Mouse (Mus musculus): ENCODE data around the gene Lrpprc. TPM values are rescaled to one million over a fixed set of nuclear protein-coding genes. Genes with fewer than 3 reads are reported as not detected.

Lrpprc gene
- 50.7 and 51.1 TPM in 2 replicates for polyA plus RNA-seq (2014; fragmentation: Nextera tagmentation; extraction: Ambion mirVana)

DNA sequence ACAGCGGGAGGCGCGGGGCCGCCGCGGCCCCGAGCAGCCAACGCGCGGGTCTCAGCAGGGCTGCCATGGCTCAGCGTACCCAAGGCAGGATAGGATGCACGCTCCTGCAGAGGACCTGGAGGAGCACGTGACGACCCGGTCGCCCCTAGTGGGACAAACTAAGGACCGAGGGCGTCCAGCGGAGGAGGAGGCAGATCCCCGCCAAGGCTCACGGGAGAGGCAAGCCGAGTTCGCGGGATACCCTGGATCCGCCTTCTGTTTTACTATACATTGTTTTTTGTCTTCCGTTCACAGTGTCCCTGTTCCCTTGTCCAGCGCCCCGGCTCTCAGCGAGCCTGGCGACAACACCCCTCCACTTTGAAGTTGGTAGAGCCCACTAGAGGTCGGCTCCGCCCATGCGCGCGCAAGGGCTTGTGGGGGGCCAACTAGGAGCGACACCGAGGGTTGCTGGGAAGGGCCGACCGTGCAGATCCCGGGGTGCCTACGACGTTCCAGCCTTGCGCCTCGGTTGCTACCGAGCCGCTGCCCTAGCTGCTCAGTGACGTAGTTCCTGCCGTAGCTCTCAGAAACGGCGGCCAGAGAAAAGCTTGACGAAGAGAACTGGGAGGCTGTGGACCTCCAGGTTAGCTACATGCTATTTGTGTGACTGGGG is at the start of gene Lrpprc:
Gene Lrpprc, minus strand, starts transcription at position 343 of the 652 bp plus-strand sequence.
- Histone ChIP-seq H3K9me3 (ENCODE audit: control insufficient read depth, low read length) (no peaks in the 10 kb centered on the region), H3K4me3 (replicated peaks; ENCODE audit: low read length) (peak within 1 kb of the TSS; percentile 74), H3K27me3 (ENCODE audit: control insufficient read depth, insufficient read depth, low read length) (no peaks in the 10 kb centered on the region), H3K27ac (peak within 1 kb of the TSS; percentile 85), H3K4me1 (replicated peaks; ENCODE audit: control insufficient read depth, insufficient read depth, low read length) (peaks cover 21% of the 10 kb centered on the region), H3K36me3 (replicated peaks; ENCODE audit: control insufficient read depth, insufficient read depth) (no peaks in the 10 kb centered on the region), H3K9ac (peak within 1 kb of the TSS; percentile 82), H3K4me2 (replicated peaks) (peak within 1 kb of the TSS; percentile 70)
- DNase-seq (ENCODE audit: low spot score) (peak; percentile 92), ATAC-seq (ENCODE audit: low FRiP score) (peak; percentile 99)
- WGBS = under 1% methylated on average over 51 of the region's 51 CpGs

DNA sequence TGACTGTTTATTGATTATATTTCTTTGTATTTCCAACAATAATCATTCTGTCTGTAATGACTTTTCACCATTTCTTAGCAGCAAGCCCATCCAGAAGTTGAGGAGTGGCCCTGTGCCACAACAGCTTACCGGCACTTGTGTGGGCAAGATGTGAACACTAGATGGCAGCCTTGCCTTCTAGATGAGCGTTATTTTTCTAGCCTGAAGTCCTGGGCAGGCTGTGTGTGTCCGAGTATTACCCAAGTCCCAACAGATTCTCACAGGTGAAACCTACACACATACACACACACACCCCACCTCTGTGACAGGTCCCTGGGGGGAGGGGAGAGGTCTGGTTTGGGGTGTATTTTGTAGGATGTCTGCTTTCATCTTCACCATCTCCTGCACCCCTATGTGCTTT is 47.2 kb upstream of the Lrpprc start:
- H3K27me3 ChIP-seq (ENCODE audit: control insufficient read depth, insufficient read depth, low read length) = no peaks in the 10 kb centered on the region
- no peak overlapping the region for H3K4me3 ChIP-seq (replicated peaks; ENCODE audit: low read length)
- WGBS = 1% methylated on average over 3 of the region's 3 CpGs
- H3K36me3 ChIP-seq (replicated peaks; ENCODE audit: control insufficient read depth, insufficient read depth) = no peaks in the 10 kb centered on the region
- no peaks in the 10 kb centered on the region for H3K4me1 ChIP-seq (replicated peaks; ENCODE audit: control insufficient read depth, insufficient read depth, low read length)
- no peak overlapping the region for H3K4me2 ChIP-seq (replicated peaks)
- DNase-seq (ENCODE audit: low spot score) = peak; percentile 90
- H3K9ac ChIP-seq = no peak overlapping the region
- ATAC-seq (ENCODE audit: low FRiP score) = peak; percentile 68; the same call in 1 of the 2 replicates
- H3K9me3 ChIP-seq (ENCODE audit: control insufficient read depth, low read length) = no peaks in the 10 kb centered on the region
- no peak overlapping the region for H3K27ac ChIP-seq

DNA sequence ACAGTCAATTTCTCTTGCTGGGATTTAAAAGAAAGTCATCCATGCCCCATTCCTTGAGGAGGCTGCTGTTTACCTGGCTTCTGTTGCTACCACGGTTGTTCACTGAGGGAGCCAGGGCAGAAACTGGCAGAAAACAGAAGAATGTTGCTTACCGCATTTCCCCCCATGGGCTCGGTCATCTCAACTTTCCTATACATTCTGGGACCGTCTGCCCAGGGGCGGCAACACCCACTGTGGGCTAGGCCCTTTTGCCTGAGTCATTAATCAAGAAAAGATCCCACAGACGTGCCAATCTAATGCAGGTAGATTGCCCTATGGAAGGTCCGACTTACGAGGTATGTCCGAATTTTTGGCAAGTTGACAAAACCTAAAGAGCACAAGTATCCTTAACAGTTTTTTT is 44.7 kb upstream of the Lrpprc start:
- no peak overlapping the region for H3K4me2 ChIP-seq (replicated peaks)
- H3K27me3 ChIP-seq (ENCODE audit: control insufficient read depth, insufficient read depth, low read length) = no peaks in the 10 kb centered on the region
- whole genome bisulfite sequencing = 87% methylated on average over 9 of the region's 9 CpGs

DNA sequence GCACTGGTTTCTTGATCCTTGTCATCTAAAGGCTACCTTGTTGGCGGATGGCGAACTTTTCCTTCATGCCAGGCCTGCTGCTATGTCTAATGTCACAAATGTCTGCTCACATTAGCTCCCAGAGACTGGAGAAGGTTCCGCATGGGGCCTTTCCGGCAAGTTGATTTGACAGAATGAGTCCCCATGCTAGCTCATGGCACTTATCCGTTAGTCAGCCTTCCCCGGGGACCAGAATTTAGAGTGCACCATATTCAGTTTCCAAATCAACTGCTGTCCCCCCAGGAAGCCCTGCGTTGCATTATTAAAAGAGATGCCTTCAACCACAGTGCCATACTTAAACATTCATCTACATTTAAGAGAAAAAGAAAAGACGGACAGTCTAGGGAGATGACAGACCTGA is 41.8 kb upstream of the Lrpprc start:
- no peaks in the 10 kb centered on the region for H3K36me3 ChIP-seq (replicated peaks; ENCODE audit: control insufficient read depth, insufficient read depth)
- DNase-seq (ENCODE audit: low spot score) = no peak
- WGBS = 58% methylated on average over 8 of the region's 8 CpGs
- no peaks in the 10 kb centered on the region for H3K4me1 ChIP-seq (replicated peaks; ENCODE audit: control insufficient read depth, insufficient read depth, low read length)
- no peaks in the 10 kb centered on the region for H3K27me3 ChIP-seq (ENCODE audit: control insufficient read depth, insufficient read depth, low read length)
- no peak overlapping the region for H3K4me3 ChIP-seq (replicated peaks; ENCODE audit: low read length)
- no peak for ATAC-seq (ENCODE audit: low FRiP score)
- H3K4me2 ChIP-seq (replicated peaks) = no peak overlapping the region
- H3K9me3 ChIP-seq (ENCODE audit: control insufficient read depth, low read length) = no peaks in the 10 kb centered on the region
- no peak overlapping the region for H3K9ac ChIP-seq
- no peak overlapping the region for H3K27ac ChIP-seq

More for the DNA sequence above, 44.7 kb upstream of the Lrpprc start:
- no peaks in the 10 kb centered on the region for H3K4me1 ChIP-seq (replicated peaks; ENCODE audit: control insufficient read depth, insufficient read depth, low read length)
- H3K36me3 ChIP-seq (replicated peaks; ENCODE audit: control insufficient read depth, insufficient read depth) = no peaks in the 10 kb centered on the region
- ATAC-seq (ENCODE audit: low FRiP score) (no peak), DNase-seq (ENCODE audit: low spot score) (no peak)
- H3K27ac ChIP-seq = no peak overlapping the region
- no peak overlapping the region for H3K9ac ChIP-seq
- no peak overlapping the region for H3K4me3 ChIP-seq (replicated peaks; ENCODE audit: low read length)
- H3K9me3 ChIP-seq (ENCODE audit: control insufficient read depth, low read length) = no peaks in the 10 kb centered on the region

GRCm38 (mm10) chr17:84828301-84828700 is 37.7 kb upstream of the Lrpprc start:
- Histone ChIP-seq H3K9ac (no peak overlapping the region), H3K36me3 (replicated peaks; ENCODE audit: control insufficient read depth, insufficient read depth) (no peaks in the 10 kb centered on the region), H3K27me3 (ENCODE audit: control insufficient read depth, insufficient read depth, low read length) (no peaks in the 10 kb centered on the region), H3K4me2 (replicated peaks) (no peak overlapping the region), H3K27ac (no peak overlapping the region), H3K4me1 (replicated peaks; ENCODE audit: control insufficient read depth, insufficient read depth, low read length) (no peaks in the 10 kb centered on the region), H3K9me3 (ENCODE audit: control insufficient read depth, low read length) (no peaks in the 10 kb centered on the region), H3K4me3 (replicated peaks; ENCODE audit: low read length) (no peak overlapping the region)
- 94% methylated on average over 6 of the region's 6 CpGs for WGBS
- ATAC-seq (ENCODE audit: low FRiP score) = no peak
- DNase-seq (ENCODE audit: low spot score) = no peak

GRCm38 (mm10) chr17:84820603-84821002 is 30.0 kb upstream of the Lrpprc start:
- DNase-seq (ENCODE audit: low spot score) (no peak), ATAC-seq (ENCODE audit: low FRiP score) (no peak)
- H3K27ac ChIP-seq = no peak overlapping the region
- no peaks in the 10 kb centered on the region for H3K9me3 ChIP-seq (ENCODE audit: control insufficient read depth, low read length)
- no peak overlapping the region for H3K4me3 ChIP-seq (replicated peaks; ENCODE audit: low read length)
- 14% methylated on average over 4 of the region's 4 CpGs for WGBS
- H3K36me3 ChIP-seq (replicated peaks; ENCODE audit: control insufficient read depth, insufficient read depth) = no peaks in the 10 kb centered on the region
- no peaks in the 10 kb centered on the region for H3K27me3 ChIP-seq (ENCODE audit: control insufficient read depth, insufficient read depth, low read length)
- 0 out of 2 replicates have a peak, but pooled peaks cover 3% of the 10 kb centered on the region for H3K4me1 ChIP-seq (replicated peaks; ENCODE audit: control insufficient read depth, insufficient read depth, low read length)
- H3K9ac ChIP-seq = no peak overlapping the region
- H3K4me2 ChIP-seq (replicated peaks) = no peak overlapping the region

DNA sequence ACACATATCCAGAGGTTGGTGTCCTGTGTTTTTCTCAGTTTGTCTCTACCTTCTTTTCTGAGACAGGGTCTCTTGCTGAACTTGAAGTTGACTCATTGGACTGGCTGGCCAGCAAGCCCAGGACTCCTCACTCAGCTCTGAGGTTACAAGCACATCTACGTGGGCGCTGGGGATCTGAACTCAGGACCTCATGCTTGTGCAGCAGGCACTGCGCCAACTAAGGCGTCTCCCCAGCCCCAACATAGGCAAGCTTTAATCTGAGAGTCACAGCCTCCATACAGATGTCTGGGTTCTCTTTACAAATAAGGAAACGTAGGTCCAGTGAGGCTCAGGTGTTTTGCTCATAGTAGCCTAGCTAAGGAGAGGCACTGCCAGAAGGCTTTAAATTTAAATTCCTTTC is 27.8 kb upstream of the Lrpprc start:
- Histone ChIP-seq H3K9me3 (ENCODE audit: control insufficient read depth, low read length) (no peaks in the 10 kb centered on the region), H3K27ac (no peak overlapping the region), H3K4me1 (replicated peaks; ENCODE audit: control insufficient read depth, insufficient read depth, low read length) (0 out of 2 replicates have a peak, but pooled peaks cover 4% of the 10 kb centered on the region), H3K4me2 (replicated peaks) (no peak overlapping the region), H3K4me3 (replicated peaks; ENCODE audit: low read length) (no peak overlapping the region), H3K9ac (no peak overlapping the region), H3K36me3 (replicated peaks; ENCODE audit: control insufficient read depth, insufficient read depth) (no peaks in the 10 kb centered on the region), H3K27me3 (ENCODE audit: control insufficient read depth, insufficient read depth, low read length) (no peaks in the 10 kb centered on the region)
- 93% methylated on average over 5 of the region's 5 CpGs for WGBS
- no peak for ATAC-seq (ENCODE audit: low FRiP score)
- DNase-seq (ENCODE audit: low spot score) = no peak

- 41% methylated on average over 9 of the region's 9 CpGs for WGBS
- Histone ChIP-seq H3K4me1 (replicated peaks; ENCODE audit: control insufficient read depth, insufficient read depth, low read length) (0 out of 2 replicates have a peak, but pooled peaks cover 4% of the 10 kb centered on the region), H3K27me3 (ENCODE audit: control insufficient read depth, insufficient read depth, low read length) (no peaks in the 10 kb centered on the region; the same call in 1 of the 2 replicates), H3K9me3 (ENCODE audit: control insufficient read depth, low read length) (no peaks in the 10 kb centered on the region), H3K27ac (no peak overlapping the region), H3K36me3 (replicated peaks; ENCODE audit: control insufficient read depth, insufficient read depth) (no peaks in the 10 kb centered on the region), H3K4me3 (replicated peaks; ENCODE audit: low read length) (no peak overlapping the region), H3K4me2 (replicated peaks) (no peak overlapping the region), H3K9ac (no peak overlapping the region)
- ATAC-seq (ENCODE audit: low FRiP score) (no peak), DNase-seq (ENCODE audit: low spot score) (peak; percentile 57)
Observed at GRCm38 (mm10) chr17:84816014-84816461, 25.4 kb upstream of the Lrpprc start.

GRCm38 (mm10) chr17:84814905-84815304 is 24.3 kb upstream of the Lrpprc start:
- H3K4me2 ChIP-seq (replicated peaks) = no peak overlapping the region
- H3K4me1 ChIP-seq (replicated peaks; ENCODE audit: control insufficient read depth, insufficient read depth, low read length) = 0 out of 2 replicates have a peak, but pooled peaks cover 4% of the 10 kb centered on the region
- no peak overlapping the region for H3K9ac ChIP-seq
- 70% methylated on average over 7 of the region's 7 CpGs for WGBS
- no peak overlapping the region for H3K27ac ChIP-seq
- DNase-seq (ENCODE audit: low spot score) = no peak
- no peak for ATAC-seq (ENCODE audit: low FRiP score)
- no peak overlapping the region for H3K4me3 ChIP-seq (replicated peaks; ENCODE audit: low read length)
- no peaks in the 10 kb centered on the region for H3K9me3 ChIP-seq (ENCODE audit: control insufficient read depth, low read length)
- no peaks in the 10 kb centered on the region for H3K36me3 ChIP-seq (replicated peaks; ENCODE audit: control insufficient read depth, insufficient read depth)
- H3K27me3 ChIP-seq (ENCODE audit: control insufficient read depth, insufficient read depth, low read length) = no peaks in the 10 kb centered on the region; the same call in 1 of the 2 replicates
